Mouse (Mus musculus): ENCODE measurements at regions not wholly inside any gene's neighbourhood (a gene's known extent, or its start where the extent isn't known, plus 50 kb on each side); places are given as distances from the start of the nearest gene placed in this dataset.

- Histone ChIP-seq H3K27ac (ENCODE audit: low read depth, low read length) (no peak overlapping the region), H3K4me3 (ENCODE audit: low read length) (no peak overlapping the region), H3K4me2 (ENCODE audit: low read length) (no peak overlapping the region), H3K9me3 (ENCODE audit: control insufficient read depth, low read length) (no peaks in the 10 kb centered on the region), H3K9ac (ENCODE audit: low read depth, low read length) (no peak overlapping the region), H3K36me3 (ENCODE audit: control insufficient read depth, insufficient read depth, low read length) (no peaks in the 10 kb centered on the region), H3K4me1 (ENCODE audit: control insufficient read depth, insufficient read depth, low read depth, low read length) (no peaks in the 10 kb centered on the region), H3K27me3 (replicated peaks; ENCODE audit: control insufficient read depth, insufficient read depth, low read length) (no peaks in the 10 kb centered on the region)
- ATAC-seq: no peak
- WGBS: 81% methylated on average over 6 of the region's 6 CpGs
Observed at GRCm38 (mm10) chr4:105973769-105974397, 184.2 kb downstream of the Gm12728 start.

DNA sequence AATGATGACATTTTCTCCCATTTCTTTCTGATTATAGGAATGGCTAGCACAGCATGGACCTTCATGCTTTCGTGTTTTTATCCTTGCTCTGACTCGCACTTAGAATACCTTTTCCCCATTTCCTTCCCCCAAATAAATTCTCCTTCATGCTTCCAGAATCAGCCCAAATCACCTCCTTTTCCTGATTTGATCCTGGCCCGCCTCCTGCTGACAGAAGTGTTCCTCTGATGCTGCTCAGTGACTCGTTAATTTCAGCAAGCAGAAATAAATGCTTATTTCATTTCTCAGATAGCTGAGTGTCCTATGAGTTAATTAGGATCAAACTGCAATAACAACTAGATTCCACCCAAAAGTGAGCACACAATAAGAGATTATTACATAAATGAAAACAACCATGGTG lies 185.3 kb downstream of the Gm12728 start:
- Histone ChIP-seq H3K9me3 (ENCODE audit: control insufficient read depth, low read length) (no peaks in the 10 kb centered on the region), H3K4me2 (ENCODE audit: low read length) (no peak overlapping the region), H3K27ac (ENCODE audit: low read depth, low read length) (no peak overlapping the region), H3K27me3 (replicated peaks; ENCODE audit: control insufficient read depth, insufficient read depth, low read length) (no peaks in the 10 kb centered on the region), H3K4me3 (ENCODE audit: low read length) (no peak overlapping the region), H3K4me1 (ENCODE audit: control insufficient read depth, insufficient read depth, low read depth, low read length) (no peaks in the 10 kb centered on the region), H3K36me3 (ENCODE audit: control insufficient read depth, insufficient read depth, low read length) (no peaks in the 10 kb centered on the region), H3K9ac (ENCODE audit: low read depth, low read length) (no peak overlapping the region)
- WGBS: 67% methylated on average over 4 of the region's 4 CpGs
- no peak for ATAC-seq

DNA sequence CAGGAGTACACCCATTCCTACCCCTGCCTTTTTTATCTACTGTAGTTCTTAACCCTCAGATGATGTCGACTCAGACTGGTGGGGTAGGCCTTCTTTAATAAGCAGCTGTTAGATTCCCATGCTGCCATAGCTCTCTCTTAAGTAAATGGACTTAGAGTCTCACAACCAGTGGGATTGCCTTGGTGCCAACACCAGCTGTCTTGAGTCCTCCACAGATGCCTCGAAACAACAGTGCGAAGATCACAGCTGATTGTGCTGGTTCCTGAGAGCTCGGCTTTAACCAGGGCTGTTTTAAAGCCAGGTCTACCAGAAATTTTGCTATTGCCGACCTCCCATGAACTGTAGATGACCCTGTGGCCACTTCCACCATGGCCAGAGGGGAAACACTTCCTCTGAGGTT lies 189.4 kb downstream of the Gm12728 start:
- no peak overlapping the region for H3K9ac ChIP-seq (ENCODE audit: low read depth, low read length)
- WGBS: 92% methylated on average over 5 of the region's 5 CpGs
- no peaks in the 10 kb centered on the region for H3K9me3 ChIP-seq (ENCODE audit: control insufficient read depth, low read length)
- H3K27ac ChIP-seq (ENCODE audit: low read depth, low read length): no peak overlapping the region
- H3K4me3 ChIP-seq (ENCODE audit: low read length): no peak overlapping the region
- H3K27me3 ChIP-seq (replicated peaks; ENCODE audit: control insufficient read depth, insufficient read depth, low read length): no peaks in the 10 kb centered on the region
- no peak for ATAC-seq
- no peaks in the 10 kb centered on the region for H3K4me1 ChIP-seq (ENCODE audit: control insufficient read depth, insufficient read depth, low read depth, low read length)
- H3K36me3 ChIP-seq (ENCODE audit: control insufficient read depth, insufficient read depth, low read length): no peaks in the 10 kb centered on the region
- no peak overlapping the region for H3K4me2 ChIP-seq (ENCODE audit: low read length)

DNA sequence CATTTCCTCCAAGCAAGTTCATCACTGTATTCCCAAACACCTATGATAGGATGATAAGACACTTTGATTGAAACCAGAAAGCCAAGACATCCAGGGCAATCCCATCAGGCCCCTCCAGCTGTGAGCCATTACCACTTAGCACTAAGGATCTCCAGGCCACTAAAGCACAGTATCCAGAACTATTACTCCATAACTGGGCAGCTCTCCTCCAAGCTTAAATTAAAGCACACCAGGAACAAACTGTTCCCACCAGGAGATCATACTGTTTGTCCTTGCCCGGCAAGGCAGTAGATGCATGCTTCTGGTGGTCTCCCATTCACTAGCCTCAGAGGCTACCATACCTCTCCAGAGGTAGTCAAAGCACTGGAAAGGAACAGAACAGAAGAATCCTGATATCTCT lies 193.3 kb downstream of the Gm12728 start:
- H3K27me3 ChIP-seq (replicated peaks; ENCODE audit: control insufficient read depth, insufficient read depth, low read length): no peaks in the 10 kb centered on the region
- no peak overlapping the region for H3K27ac ChIP-seq (ENCODE audit: low read depth, low read length)
- H3K4me2 ChIP-seq (ENCODE audit: low read length): no peak overlapping the region
- no peak for ATAC-seq
- no peaks in the 10 kb centered on the region for H3K4me1 ChIP-seq (ENCODE audit: control insufficient read depth, insufficient read depth, low read depth, low read length)
- no peak overlapping the region for H3K4me3 ChIP-seq (ENCODE audit: low read length)
- WGBS: 78% methylated on average over 1 of the region's 1 CpGs
- no peaks in the 10 kb centered on the region for H3K36me3 ChIP-seq (ENCODE audit: control insufficient read depth, insufficient read depth, low read length)
- no peak overlapping the region for H3K9ac ChIP-seq (ENCODE audit: low read depth, low read length)
- H3K9me3 ChIP-seq (ENCODE audit: control insufficient read depth, low read length): no peaks in the 10 kb centered on the region

GRCm38 (mm10) chr4:105987963-105988602 lies 198.4 kb downstream of the Gm12728 start:
- no peaks in the 10 kb centered on the region for H3K36me3 ChIP-seq (ENCODE audit: control insufficient read depth, insufficient read depth, low read length)
- no peak overlapping the region for H3K4me2 ChIP-seq (ENCODE audit: low read length)
- no peak overlapping the region for H3K4me3 ChIP-seq (ENCODE audit: low read length)
- no peak for ATAC-seq
- H3K27ac ChIP-seq (ENCODE audit: low read depth, low read length): no peak overlapping the region
- H3K4me1 ChIP-seq (ENCODE audit: control insufficient read depth, insufficient read depth, low read depth, low read length): no peaks in the 10 kb centered on the region
- no peak overlapping the region for H3K9ac ChIP-seq (ENCODE audit: low read depth, low read length)
- H3K27me3 ChIP-seq (replicated peaks; ENCODE audit: control insufficient read depth, insufficient read depth, low read length): no peaks in the 10 kb centered on the region
- 83% methylated on average over 5 of the region's 5 CpGs for WGBS
- no peaks in the 10 kb centered on the region for H3K9me3 ChIP-seq (ENCODE audit: control insufficient read depth, low read length)

DNA sequence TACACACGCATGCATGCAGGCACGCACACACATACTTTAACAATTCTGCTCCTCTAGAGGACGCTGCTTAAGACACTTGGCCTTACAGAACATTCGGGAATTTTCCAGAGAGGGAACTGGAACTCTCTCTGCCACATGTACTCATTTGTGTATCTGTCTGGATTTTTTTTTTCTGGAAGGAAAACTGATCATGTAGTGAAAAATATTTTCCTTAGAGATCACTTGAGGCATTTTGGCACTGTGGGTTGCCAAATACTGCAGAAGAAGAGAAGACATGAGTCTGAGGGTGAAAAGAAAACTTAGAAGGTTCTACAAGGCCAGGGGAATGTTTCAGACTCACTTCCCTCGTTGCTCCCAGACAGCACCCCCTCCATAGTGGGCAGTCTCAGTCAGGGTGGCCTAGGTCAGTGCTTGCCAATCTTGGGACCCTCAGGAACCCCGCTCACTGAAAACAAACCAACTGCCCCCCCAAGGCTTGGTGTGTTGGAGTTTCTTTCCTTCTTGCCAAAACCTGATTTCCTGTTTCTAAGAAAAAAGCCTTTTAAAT lies 203.0 kb downstream of the Gm12728 start:
- no peaks in the 10 kb centered on the region for H3K9me3 ChIP-seq (ENCODE audit: control insufficient read depth, low read length)
- no peak overlapping the region for H3K4me3 ChIP-seq (ENCODE audit: low read length)
- no peaks in the 10 kb centered on the region for H3K36me3 ChIP-seq (ENCODE audit: control insufficient read depth, insufficient read depth, low read length)
- no peak overlapping the region for H3K4me2 ChIP-seq (ENCODE audit: low read length)
- no peak overlapping the region for H3K27ac ChIP-seq (ENCODE audit: low read depth, low read length)
- H3K9ac ChIP-seq (ENCODE audit: low read depth, low read length): no peak overlapping the region
- no peaks in the 10 kb centered on the region for H3K27me3 ChIP-seq (replicated peaks; ENCODE audit: control insufficient read depth, insufficient read depth, low read length)
- no peaks in the 10 kb centered on the region for H3K4me1 ChIP-seq (ENCODE audit: control insufficient read depth, insufficient read depth, low read depth, low read length)
- WGBS: 82% methylated on average over 6 of the region's 6 CpGs
- no peak for ATAC-seq

DNA sequence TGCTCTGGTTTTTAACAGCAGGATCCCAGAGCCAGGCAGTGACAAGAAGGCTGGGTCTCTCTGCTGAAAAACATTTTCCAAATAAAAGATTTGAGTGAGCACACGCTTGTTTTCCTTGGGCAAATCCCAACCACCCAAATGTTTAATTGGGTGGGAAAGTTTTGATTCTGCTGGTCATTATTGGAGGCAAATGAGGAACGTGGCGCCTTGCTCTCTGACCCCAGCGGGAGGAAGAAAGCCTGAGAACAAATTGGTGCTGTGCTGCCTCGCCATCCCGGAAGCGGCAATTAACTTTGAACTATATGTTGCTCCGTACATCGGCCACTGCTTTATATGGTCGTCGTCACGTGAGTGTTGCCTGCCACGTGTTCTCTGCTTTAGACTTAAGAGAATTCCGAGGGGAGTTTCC lies 204.7 kb downstream of the Gm12728 start:
- Histone ChIP-seq H3K9me3 (ENCODE audit: control insufficient read depth, low read length) (no peaks in the 10 kb centered on the region), H3K4me3 (ENCODE audit: low read length) (no peak overlapping the region), H3K4me1 (ENCODE audit: control insufficient read depth, insufficient read depth, low read depth, low read length) (no peaks in the 10 kb centered on the region), H3K4me2 (ENCODE audit: low read length) (no peak overlapping the region), H3K36me3 (ENCODE audit: control insufficient read depth, insufficient read depth, low read length) (no peaks in the 10 kb centered on the region), H3K9ac (ENCODE audit: low read depth, low read length) (no peak overlapping the region), H3K27ac (ENCODE audit: low read depth, low read length) (no peak overlapping the region), H3K27me3 (replicated peaks; ENCODE audit: control insufficient read depth, insufficient read depth, low read length) (no peaks in the 10 kb centered on the region)
- 82% methylated on average over 14 of the region's 14 CpGs for WGBS
- ATAC-seq: no peak

DNA sequence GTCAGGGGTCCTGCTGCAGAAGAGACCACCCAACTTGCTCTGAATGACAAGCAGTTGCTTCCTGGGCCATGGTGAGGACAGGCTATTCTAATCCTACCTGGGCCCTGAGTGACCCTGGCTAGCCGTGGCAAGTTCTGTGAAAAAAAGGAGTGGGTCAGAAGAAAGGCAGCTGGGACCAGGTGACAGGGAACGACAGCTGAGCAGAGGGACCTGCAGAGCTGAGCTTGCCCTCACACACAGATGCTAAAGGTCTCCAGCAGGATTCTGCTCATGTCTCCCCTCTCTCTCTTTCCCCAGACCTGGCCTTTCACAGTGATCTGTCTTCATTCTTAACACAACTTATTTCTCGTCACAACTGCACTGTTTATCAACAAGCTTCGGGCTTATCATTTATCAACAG lies 206.4 kb downstream of the Gm12728 start:
- no peak overlapping the region for H3K4me2 ChIP-seq (ENCODE audit: low read length)
- no peak overlapping the region for H3K9ac ChIP-seq (ENCODE audit: low read depth, low read length)
- ATAC-seq: no peak
- no peaks in the 10 kb centered on the region for H3K36me3 ChIP-seq (ENCODE audit: control insufficient read depth, insufficient read depth, low read length)
- WGBS: 77% methylated on average over 4 of the region's 4 CpGs
- H3K27me3 ChIP-seq (replicated peaks; ENCODE audit: control insufficient read depth, insufficient read depth, low read length): no peaks in the 10 kb centered on the region
- no peak overlapping the region for H3K27ac ChIP-seq (ENCODE audit: low read depth, low read length)
- no peak overlapping the region for H3K4me3 ChIP-seq (ENCODE audit: low read length)
- no peaks in the 10 kb centered on the region for H3K9me3 ChIP-seq (ENCODE audit: control insufficient read depth, low read length)
- no peaks in the 10 kb centered on the region for H3K4me1 ChIP-seq (ENCODE audit: control insufficient read depth, insufficient read depth, low read depth, low read length)

DNA sequence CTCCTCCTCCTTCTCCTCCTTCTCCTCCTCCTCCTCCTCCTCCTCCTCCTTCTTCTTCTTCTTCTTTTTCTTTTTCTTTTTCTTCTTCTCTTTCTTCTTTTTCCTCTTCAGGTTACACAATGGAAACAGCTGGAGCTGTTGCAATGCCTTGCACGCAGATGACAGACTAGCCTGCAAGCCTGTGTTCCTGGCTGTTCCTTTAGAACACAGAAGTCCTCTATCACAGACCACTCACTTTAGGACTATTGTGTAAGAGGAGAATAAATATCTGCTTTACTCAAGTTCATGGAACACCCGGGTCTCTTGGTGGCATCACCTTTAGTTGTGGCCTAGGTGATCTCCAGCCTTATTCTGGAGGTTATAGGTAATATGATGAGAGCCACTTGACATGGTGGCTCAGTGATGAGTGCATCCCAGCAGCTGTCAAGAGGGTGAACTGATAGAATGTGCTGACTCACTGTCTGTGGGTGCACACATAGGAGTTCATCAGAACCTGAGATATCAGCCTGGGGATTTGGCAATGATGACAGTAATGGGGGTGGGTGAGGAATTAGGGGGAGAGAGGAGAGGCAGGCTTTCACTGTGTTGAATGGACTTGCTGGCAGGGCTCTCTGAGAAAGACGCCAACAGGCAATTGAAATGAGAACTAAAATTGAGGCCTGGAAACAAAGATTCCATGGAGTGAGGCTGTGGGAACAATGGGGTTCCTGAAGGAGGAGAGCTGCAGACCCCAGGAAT lies 207.4 kb downstream of the Gm12728 start:
- Histone ChIP-seq H3K4me3 (ENCODE audit: low read length) (no peak overlapping the region), H3K4me2 (ENCODE audit: low read length) (no peak overlapping the region), H3K27me3 (replicated peaks; ENCODE audit: control insufficient read depth, insufficient read depth, low read length) (no peaks in the 10 kb centered on the region), H3K4me1 (ENCODE audit: control insufficient read depth, insufficient read depth, low read depth, low read length) (no peaks in the 10 kb centered on the region), H3K36me3 (ENCODE audit: control insufficient read depth, insufficient read depth, low read length) (no peaks in the 10 kb centered on the region), H3K9me3 (ENCODE audit: control insufficient read depth, low read length) (no peaks in the 10 kb centered on the region), H3K27ac (ENCODE audit: low read depth, low read length) (no peak overlapping the region), H3K9ac (ENCODE audit: low read depth, low read length) (no peak overlapping the region)
- no peak for ATAC-seq
- 63% methylated on average over 3 of the region's 3 CpGs for WGBS
